Mouse (Mus musculus) MEL-GATA-1-ER (cell line): Measurements from ENCODE around the gene Rnf144b.
A peak's percentile ranks its signal among the peaks of the same experiment; 100 is the strongest.

Experiments
- DNase-seq: peaks from one replicate; pipeline ENCODE4 v3.0.0-alpha.2; 2012; ENCODE audit warnings: low read depth; ENCODE audit errors: extremely low read depth

Gene Rnf144b

GRCm38 (mm10) chr13:47218351-47218750 is 95.9 kb downstream of the Rnf144b start:
- DNase-seq: no peak

- no peak for DNase-seq
These were observed 98.0 kb downstream of the Rnf144b start for GRCm38 (mm10) chr13:47220426-47220825.

- no peak for DNase-seq
These were observed 101.4 kb downstream of the Rnf144b start for GRCm38 (mm10) chr13:47223576-47224538.

GRCm38 (mm10) chr13:47224648-47225323 is 102.3 kb downstream of the Rnf144b start:
- no peak for DNase-seq

- no peak for DNase-seq
These were observed 102.9 kb downstream of the Rnf144b start for GRCm38 (mm10) chr13:47225324-47225697.

GRCm38 (mm10) chr13:47225802-47226201 is 103.3 kb downstream of the Rnf144b start:
- DNase-seq: peak; percentile 14

- DNase-seq: no peak
These were observed 104.1 kb downstream of the Rnf144b start for GRCm38 (mm10) chr13:47226521-47226920.

- DNase-seq: no peak
These were observed 105.7 kb downstream of the Rnf144b start for GRCm38 (mm10) chr13:47228201-47228600.

GRCm38 (mm10) chr13:47228626-47229190 is 106.3 kb downstream of the Rnf144b start:
- DNase-seq: no peak

- no peak for DNase-seq
These were observed 109.7 kb downstream of the Rnf144b start for GRCm38 (mm10) chr13:47232163-47232562.

- no peak for DNase-seq
These were observed 114.9 kb downstream of the Rnf144b start for GRCm38 (mm10) chr13:47237376-47237775.

- no peak for DNase-seq
These were observed 115.7 kb downstream of the Rnf144b start for GRCm38 (mm10) chr13:47238131-47238530.

- no peak for DNase-seq
These were observed 121.1 kb downstream of the Rnf144b start for GRCm38 (mm10) chr13:47243569-47243968.

- DNase-seq: no peak
These were observed 122.3 kb downstream of the Rnf144b start for GRCm38 (mm10) chr13:47244771-47245170.

- no peak for DNase-seq
These were observed 124.0 kb downstream of the Rnf144b start for GRCm38 (mm10) chr13:47246459-47246858.

GRCm38 (mm10) chr13:47247156-47247800 is 124.8 kb downstream of the Rnf144b start:
- no peak for DNase-seq

- DNase-seq: no peak
These were observed 126.0 kb downstream of the Rnf144b start for GRCm38 (mm10) chr13:47248289-47249010.

- DNase-seq: no peak
These were observed 128.2 kb downstream of the Rnf144b start for GRCm38 (mm10) chr13:47250615-47251014.

GRCm38 (mm10) chr13:47251114-47251764 is 128.8 kb downstream of the Rnf144b start:
- DNase-seq: no peak

GRCm38 (mm10) chr13:47253711-47254110 is 131.3 kb downstream of the Rnf144b start:
- DNase-seq: no peak
